Mouse (Mus musculus) erythroblast, embryonic 14.5 days (primary cell): ENCODE data around the gene Olfr97.

Experiments
- GATA1 ChIP-seq: IDR thresholded peaks from 2 replicates; pipeline ENCODE4 v1.6.1; 2012; ENCODE audit warnings: low read length, inconsistent platforms, mixed read lengths
- TAL1 ChIP-seq: IDR thresholded peaks from 3 replicates; pipeline ENCODE4 v1.6.1; 2012; ENCODE audit warnings: low read length, inconsistent platforms, mixed read lengths

DNA sequence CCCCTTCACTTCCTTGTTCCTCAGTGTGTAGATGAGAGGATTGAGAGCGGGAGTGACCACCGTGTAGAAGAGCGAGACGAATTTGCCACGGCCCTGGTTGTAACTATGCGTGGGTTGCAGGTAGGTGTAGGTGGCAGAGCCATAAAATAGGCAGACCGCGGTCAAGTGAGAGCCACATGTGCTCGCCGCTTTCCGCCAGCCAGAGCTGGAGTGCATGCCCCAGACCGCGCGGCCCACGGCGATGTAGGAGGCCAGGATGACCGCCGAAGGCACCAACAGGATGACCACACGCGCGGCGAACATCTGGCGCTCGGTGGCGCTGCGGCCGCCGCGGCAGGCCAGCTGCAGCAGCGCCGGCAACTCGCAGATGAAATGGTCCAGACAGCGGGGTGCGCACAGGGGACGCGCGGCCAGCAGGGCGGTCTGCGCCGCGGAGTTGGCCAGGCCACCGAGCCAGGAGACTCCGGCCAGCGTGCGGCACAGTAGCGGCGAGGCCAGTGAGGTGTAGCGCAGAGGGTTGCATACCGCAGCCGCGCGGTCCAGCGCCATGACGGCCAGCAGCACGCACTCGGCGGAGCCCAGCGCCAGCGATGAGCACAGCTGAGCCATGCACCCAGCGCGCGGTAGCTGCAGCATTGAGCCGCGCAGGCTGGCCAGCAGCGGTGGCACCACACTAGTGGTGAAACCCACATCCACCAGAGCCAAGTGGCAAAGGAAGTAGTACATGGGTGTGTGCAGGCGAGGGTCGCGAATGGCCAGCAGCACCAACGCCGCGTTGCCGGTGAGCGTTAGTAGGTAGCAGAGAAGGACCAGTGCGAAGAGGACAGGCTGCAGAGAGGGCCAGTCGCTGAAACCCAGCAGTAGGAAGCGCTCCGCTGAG, 40.0 kb downstream of the Olfr97 start:
- TF ChIP-seq GATA1 = no peak
- TF ChIP-seq TAL1 = no peak
